Mouse (Mus musculus): ENCODE results near the gene Sec31b.

Gene Sec31b

DNA sequence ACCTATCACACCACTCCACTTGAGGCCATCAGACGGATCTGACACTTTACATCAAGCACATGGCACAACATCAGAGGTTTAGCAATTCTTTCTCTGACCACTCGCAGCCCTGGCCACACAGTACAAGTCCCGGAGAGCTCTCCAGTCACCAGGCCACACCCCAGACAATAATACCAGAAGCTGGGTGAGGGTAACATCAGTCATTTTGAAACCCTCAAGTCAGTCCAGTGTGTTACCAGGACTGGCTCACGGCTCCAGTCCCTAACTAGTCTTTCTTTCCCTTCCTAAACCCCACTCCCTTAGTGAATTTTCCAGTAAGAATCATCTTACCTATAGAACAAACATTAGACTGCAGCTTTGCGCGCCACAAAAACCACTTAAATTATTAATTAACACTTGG lies 15.6 kb downstream of the Sec31b start:
- DNase-seq (ENCODE audit: low spot score in 2 of 2) = no peak

DNA sequence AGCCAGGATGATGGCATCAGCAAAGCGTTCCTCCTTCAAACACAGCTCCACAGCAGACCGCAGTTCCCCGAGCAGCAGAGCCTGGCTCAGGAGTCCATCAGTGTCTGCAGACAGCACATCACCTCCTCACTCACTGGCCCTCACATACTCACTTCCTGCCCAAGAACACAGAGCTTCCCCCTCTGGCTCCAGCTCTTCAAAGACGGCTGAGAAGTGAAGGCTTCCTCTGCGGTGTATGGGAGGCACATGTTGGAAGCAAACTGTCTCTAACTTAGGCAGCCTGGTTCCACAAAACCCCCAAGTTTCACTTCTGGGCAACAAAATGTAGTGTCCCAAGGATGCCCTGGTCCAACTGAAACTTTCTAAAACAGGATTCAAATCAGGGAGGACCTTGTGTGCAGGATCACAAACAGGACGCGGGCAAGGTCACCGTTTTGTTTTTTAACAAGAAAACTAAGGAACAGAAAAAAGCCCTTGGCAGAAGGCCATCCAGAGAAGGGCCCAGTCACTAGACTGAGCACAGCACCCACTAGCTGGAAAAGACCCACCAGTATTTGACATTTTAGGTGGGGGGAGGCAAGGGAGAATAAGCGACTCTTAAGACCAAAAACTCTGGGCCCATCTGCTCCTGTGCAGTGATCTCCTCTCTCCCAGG lies 20.0 kb downstream of the Sec31b start:
- DNase-seq (ENCODE audit: low spot score in 2 of 2) = no peak

DNA sequence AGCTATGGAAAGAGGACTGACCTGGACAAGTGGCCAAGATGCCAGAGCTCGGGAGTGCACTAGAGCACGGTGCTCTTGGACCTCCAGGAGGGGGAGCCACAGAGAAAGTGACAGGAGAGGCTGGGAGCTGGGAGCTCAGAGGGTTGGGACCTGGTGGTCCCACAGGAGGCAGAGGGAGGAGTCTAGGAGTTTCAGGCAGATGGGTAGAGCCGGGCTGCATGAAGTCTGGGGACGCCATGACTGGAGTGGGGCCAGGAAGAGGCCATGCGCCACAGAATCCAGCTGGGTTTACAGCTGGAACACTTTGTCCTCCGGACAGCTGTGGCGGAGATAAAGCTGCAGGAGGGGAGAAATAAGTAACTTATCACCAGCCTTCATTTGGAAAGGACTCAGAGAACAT lies 26.5 kb downstream of the Sec31b start:
- peak in 1 of 2 experiments; percentile 9 for DNase-seq (ENCODE audit: low spot score in 2 of 2)

DNA sequence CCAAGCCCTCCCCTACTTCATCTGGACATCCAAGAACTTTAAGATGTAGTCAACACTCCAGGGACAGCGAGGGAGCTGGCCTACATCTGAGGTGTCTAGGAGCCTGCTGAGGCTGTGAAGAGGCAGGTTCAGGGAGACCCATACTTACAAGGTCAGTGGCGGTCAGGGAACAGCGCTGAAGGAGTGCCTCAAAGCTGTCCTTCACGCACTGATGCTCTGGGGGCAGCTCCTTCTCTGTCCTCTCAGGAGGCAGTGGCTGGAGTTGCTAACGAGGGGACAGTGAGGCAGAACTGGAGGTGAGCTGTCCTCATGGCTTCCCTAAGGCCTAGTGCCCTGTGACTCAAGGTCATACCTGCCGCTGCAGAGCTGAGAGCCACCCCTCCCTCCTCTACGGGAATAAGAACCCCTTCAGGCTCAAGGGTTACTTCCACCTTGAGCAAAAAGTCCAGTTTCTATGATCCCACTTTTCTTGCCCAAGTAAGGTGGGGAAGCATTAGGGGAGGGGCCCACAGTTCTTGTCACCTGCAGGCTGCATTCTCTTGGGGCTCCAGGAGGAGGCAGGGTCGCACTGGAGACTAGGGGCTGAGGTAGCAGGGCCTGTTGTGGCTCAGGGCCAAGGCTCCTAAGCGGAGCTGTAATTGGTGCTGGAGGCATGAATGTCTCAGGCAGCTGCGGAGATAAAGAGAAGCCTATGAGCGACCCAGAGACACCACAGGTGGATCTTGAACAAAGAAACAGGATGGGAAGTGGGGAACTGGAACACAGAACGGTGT lies 27.5 kb downstream of the Sec31b start:
- no peak for DNase-seq (ENCODE audit: low spot score in 2 of 2)

DNA sequence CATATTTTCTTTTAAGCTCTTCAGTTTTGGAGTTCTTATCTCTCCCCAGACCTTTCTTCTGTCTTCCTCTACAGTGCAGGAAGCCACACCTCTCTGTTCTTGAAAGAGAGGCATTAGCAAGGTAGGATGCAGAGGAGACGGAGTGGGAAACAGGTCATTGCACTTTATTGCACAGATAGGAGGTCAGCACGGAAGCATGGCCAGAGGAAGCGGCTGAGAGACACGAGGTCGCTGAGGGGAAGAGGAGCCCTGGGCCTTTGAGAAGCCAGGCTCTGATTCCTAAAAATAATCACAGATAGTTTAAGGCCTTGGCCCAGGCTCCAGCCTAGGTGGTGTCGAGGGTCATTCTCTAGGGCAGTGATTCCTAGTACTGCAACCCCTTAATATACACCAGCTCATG lies 29.9 kb downstream of the Sec31b start:
- no peak for DNase-seq (ENCODE audit: low spot score in 2 of 2)

DNA sequence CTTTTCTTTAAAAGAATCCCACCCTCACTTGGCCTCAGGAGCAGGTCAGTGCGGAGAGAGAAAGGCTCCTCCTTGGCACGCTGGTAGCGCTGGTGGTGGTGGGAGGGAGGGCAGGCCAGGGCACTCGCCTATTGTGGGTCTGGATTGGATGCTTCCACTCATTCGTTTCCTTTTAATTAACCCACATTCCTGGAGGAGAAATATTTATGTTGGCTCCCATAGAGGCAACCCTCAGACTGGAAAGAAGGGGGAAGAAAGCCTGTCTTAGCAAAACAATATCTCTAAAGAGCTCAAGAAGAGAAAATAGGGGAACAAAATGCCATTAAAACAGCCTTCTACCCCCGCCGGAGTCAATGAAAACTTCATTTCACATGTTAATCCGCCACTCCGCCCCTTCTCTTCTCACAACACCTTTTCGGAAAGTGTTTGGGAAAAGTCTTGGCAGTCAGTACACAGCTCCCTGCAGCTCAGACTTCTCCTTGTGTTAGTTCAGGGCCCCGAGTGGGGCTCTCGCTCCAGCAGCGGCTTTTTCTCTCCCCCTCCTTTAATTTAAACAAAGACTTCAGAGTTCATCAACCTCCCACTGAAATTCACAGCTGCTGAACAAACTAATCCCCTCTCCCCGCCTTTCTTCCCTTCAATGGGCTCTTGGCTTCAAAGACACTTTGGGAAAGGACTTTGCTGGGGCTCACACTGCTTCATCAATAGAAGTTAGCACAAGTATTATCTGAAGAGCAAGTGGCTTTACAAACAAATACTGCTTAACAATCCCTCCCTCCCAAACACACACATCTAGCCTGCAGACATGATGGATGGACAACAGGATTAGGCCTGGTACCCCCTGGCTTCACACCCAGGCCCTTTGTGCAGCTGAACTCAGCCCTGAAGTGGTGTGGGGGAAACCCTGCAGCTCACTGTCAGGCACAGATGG lies 30.9 kb downstream of the Sec31b start:
- no peak for DNase-seq (ENCODE audit: low spot score in 2 of 2)

DNA sequence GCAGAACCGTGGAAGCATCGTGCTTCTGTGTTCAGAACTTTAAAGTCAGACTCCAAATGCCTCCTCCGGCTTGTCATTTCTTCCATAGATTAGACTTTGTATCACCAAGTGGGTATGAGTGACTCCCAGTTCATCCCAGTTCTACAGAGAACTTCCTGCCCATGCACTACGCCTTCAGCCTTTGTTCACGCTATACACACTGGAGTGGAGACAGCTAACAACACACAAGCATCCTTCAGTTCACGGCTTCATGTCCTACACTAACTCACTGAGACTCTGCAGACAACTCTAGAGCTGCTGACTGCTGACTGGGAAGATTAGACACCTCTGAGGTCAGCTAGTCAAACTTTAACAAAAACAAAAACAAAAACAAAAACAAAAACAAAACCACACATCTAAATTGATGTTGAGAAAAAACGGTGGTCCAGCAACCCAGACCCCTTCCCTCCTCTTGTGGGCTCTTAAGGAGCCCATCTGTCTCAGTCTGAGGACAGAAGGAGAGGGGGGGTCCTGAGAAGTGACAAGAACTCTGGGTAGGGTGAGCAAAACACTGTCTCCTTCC lies 31.7 kb downstream of the Sec31b start:
- DNase-seq (ENCODE audit: low spot score in 2 of 2) = no peak

DNA sequence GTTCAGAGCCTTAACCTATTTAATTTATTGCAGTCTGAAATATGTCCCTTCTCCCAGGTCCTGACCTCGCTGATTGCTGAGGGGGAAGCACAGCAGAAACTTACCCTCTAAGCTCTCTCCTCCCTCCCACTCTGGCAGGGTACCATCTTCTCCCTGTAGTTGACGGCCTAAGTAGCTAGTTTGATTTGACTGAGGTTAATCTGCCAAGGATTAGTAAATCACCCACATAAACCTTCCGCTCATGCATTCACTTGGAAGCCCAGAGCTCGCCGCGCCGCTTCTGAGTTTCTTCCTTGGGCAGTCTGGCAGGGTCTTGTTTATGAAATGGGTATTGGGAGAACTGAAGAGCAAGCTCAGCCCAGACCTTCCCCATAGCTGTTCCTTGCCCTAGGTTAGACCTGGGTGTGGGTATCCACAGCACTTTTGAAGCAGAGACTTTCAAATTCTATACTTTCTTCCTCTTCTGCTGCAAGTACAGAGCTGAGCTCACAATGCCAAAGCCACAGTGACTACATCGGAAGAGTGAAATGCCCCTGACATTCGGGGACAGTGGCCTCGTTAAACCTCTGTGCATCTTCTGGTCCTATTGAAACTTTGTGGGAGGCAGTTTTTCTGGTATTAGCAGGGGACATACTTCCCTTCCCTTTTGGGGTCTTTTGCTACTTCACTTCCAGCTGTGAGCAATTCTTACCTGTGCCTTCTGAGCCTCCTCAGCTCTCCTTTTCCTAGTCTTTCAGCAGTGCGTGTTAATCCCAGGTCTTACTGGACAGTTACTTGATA lies 32.4 kb downstream of the Sec31b start:
- DNase-seq (ENCODE audit: low spot score in 2 of 2) = no peak

DNA sequence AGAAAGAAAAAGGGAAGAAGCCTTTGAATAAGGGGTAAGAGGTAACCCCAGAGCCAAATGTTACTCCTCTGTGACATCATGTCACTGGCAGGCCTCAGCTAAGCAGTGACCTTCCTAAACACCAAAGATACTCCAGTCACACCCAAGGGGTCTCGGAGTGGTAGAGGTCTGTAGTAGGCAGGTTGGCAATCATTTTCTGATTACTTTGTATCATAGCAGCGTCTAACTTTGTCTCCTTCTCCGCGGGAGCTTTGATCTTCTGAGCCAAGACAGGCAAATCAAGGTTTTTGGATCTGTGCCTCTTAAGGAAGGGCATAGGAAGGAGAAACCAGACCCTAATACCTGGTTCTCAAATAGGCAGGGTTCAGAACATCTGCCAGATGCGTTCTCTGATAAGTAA lies 33.1 kb downstream of the Sec31b start:
- DNase-seq (ENCODE audit: low spot score in 2 of 2) = no peak

DNA sequence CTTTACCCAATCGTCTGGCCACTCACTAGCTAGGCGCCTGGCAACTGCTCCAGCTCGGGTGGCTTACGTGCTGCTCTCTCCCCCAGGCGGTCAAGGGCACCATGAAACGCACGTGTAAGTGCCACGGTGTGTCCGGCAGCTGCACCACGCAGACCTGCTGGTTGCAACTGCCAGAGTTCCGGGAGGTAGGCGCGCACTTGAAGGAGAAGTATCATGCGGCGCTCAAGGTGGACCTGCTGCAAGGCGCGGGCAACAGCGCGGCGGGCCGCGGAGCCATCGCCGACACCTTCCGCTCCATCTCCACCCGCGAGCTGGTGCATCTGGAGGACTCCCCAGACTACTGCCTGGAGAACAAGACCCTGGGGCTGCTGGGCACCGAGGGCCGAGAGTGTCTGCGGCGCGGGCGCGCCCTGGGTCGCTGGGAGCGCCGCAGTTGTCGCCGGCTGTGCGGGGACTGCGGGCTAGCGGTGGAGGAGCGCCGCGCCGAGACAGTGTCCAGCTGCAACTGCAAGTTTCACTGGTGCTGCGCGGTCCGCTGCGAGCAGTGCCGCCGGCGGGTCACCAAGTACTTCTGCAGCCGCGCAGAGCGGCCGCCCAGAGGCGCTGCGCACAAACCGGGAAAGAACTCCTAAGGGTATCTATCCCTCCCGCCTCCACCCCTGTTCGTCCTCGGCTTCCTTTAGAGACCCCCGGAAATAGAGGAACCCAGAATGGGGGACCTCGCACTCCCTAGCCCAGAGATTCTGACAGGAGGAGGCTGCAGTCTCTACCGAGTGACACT lies 34.0 kb downstream of the Sec31b start:
- DNase-seq (ENCODE audit: low spot score in 2 of 2) = no peak

DNA sequence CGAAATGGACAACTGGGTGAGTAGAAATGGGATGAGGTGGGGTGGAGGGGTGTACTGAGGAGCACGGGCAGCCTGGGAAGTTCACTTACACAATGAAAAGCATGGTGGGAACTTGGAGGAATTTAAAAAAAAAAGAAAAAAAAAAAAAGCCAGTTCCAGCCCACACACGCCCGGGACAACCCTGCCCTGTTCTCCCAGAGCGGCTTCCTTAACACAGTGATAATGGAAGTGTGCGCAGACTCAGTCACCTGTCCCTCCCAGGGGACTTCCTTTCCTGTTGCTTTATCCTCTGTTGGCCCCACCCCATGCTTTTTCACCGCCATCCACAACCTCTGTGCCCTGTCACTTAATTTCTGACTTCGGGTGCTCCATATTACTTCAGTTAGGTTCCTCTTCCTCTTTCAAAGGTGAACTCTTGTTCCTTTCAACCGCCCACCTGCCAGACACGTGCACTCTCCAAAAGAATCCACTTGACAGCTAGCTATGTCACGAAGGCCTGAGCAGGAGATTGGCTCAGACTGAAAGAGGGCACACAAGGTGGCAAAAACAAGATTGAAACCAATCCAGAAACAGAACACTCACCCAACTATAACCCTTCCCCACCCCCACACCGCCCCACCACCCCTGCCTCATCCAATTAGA lies 35.0 kb downstream of the Sec31b start:
- DNase-seq (ENCODE audit: low spot score in 2 of 2) = no peak

DNA sequence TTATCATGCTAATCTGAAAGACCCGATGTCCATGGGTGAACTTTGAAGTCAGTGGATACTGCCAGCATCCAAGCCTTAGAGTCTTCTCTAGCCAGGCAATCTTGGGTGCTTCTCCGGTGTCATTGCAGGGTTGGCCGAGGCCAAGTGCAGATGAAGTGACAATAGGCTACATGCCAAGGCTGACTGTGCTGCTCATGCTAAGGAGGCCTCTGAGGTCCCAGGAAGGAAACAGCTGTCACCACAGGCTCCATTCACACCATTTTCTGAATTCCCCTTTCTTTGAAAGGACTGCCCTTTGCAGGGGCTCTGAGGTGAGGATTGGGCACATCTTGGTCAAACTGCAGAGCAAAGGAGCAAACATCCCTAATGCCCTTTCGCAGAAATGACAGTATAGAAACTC lies 42.9 kb downstream of the Sec31b start:
- no peak for DNase-seq (ENCODE audit: low spot score in 2 of 2)

DNA sequence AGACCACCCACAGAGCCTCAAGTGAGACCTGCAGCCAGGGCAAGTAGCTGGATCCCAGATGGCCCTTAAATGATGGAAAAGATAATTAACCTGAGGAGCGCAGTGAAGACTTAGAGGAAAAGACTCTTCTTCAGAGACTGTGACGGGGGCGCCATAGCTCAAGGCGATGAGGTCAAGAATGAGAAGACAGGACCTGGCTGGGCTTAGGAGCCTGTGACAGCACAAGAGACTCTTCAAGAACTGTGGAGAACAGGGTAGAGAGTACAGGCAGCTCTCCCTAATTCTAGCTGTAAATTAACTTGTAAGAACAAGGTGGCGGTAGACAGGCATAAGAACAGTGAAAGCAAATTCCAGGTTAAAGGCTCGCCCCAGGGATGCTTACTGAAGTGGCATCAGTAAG lies 43.7 kb downstream of the Sec31b start:
- DNase-seq (ENCODE audit: low spot score in 2 of 2) = no peak

DNA sequence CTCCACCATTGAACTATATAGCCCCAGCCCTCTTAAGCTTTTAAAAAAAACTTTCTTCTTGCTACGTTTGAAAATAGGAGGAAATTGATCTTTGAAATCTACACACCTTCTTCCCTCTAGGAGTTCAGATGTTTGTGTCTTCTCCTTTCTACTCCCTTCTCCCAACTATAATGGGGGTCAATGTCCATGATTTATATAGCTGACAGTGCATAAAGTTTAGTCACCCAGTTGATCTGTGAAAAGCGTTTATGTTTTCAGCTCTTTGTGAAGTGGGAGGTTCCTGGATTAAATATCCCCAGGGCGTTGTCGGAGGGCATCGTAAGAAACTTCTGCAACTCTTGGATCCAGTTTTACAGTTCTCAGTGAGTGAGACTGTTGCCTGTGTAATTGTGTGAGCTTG lies 45.4 kb downstream of the Sec31b start:
- DNase-seq (ENCODE audit: low spot score in 2 of 2) = no peak

DNA sequence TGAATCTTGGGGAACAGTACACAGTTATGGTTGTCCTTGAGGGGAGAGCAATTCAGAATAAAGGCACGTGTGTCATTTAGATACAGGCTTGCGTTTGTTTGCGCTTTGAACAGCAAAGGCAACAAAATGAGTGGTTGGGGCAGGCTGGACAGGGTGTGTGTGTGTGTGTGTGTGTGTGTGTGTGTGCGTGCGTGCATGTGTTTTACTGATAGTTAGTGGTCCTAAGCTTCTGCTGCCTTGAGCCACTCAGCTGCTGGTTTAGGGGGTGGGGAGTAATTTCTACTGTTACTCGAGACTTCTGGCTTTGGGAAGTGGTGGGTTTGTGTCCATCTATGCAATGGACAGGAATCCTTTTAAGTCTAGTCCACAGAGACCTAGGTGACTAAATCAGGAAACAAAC lies 46.7 kb downstream of the Sec31b start:
- DNase-seq (ENCODE audit: low spot score in 2 of 2) = no peak

DNA sequence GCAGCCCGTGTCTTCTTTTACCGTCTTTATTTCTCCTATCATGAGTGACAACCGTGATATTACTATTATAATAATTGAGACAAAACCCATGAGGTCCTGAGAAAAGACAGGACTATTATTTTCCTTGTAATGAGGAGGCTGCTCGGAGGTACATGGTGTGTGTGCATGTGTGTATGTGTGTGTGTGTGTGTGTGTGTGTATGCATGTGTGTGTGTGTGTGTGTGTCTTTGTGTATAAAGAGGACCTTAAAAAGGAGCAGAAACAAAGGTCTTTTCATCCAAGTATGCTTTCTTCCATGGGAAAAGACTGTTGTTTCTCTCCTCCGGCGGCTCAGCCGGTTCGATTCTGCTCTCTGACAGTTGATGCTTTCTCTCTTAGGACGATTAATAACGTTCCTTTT lies 48.7 kb downstream of the Sec31b start:
- DNase-seq (ENCODE audit: low spot score in 2 of 2) = no peak

DNA sequence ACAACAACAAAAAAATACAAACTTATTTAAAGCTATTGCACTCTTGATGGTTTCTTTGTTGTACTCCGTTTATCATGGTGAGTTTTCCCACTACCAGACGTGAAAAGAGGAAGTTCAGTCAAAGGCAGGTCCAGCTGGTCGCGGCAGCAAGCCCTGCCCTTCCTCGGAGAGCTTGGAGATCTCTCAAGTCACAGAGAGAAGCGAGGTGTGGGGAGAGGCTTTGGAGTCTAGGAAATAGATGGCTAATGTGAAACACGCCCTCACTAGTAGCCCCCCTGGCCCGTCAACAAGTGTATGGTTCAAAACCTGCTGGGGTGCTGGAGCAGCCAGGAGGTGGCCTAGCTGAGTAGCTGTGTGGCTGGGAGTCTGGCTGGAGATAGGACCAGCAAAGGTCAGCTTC lies 49.2 kb downstream of the Sec31b start:
- no peak for DNase-seq (ENCODE audit: low spot score in 2 of 2)

DNA sequence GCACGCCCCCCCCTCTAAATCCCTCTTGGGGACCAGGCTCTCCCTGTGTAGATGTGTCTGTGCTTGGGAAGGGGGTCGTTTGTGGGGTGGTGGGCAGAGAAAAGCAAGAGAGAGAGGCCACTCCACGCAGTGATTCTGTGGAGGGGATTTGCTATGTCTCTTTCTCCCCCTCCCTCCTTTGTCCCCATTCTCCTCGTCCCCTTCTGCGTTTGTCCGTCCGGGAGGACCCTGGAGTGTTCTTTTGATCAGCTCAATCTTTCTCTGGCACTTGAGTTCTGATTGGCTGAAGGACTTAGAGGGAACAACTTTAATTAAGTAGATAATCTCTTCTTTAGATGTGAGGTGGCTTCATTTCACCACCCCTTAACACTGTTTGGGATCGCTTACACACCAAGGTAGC lies 52.5 kb downstream of the Sec31b start, which contains the start of gene Wnt8b:
Gene Wnt8b, plus strand, starts transcription at position 345 of the 400 bp plus-strand sequence.
- no peak for DNase-seq (ENCODE audit: low spot score in 2 of 2)

DNA sequence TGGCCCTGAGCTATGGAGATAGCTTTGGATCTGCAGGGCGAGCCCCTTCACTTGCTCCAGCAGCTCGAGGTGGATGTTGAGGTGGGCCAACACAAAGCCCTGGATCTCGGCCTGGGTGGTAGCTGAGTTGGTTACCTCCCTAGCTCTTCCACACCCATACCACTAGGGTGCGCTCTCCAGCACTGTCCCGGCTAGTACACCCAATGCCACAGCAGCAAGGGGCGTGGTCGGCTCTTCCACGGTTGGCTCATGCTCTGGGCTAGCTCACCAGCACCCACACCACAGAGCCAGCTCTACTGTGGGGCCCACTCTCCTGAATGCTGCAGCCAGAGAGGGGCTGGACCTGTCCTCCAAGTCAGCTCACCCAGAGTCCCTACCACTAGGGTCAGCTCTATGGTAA lies 58.4 kb downstream of the Sec31b start:
- peak in 1 of 2 experiments; percentile 26 for DNase-seq (ENCODE audit: low spot score in 2 of 2)

DNA sequence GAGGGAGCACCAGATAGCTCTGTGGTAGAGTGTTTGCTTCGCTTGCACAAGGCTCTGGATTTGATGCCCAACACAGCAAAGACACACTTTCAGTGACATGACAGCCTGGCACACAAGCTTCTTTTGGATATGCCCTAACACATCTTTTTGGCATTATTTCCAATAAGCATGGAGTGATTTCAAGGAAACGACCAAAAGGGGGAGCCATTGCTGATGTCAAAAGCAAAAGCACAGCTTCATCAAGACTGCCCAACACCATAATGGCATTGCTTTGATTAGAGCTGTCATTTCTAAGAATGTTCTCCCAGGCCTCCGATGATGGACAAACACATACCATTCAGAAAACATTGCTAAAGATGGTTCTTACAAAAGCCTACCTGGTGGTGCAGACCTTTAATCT lies 69.1 kb downstream of the Sec31b start:
- DNase-seq (ENCODE audit: low spot score in 2 of 2) = no peak
